Mouse (Mus musculus): ENCODE measurements around the gene Rmnd5a. TPM values are rescaled to one million over a fixed set of nuclear protein-coding genes. Genes with fewer than 3 reads are reported as not detected.

Rmnd5a gene
- polyA plus RNA-seq, 1 experiment from 2014 or later: 15.6 TPM

Other genes starting within 250 kb of the Rmnd5a start
- gene Fabp1, start 240.8 kb downstream of the Rmnd5a start, polyA plus RNA-seq (2015; fragmentation: Nextera tagmentation; extraction: Ambion mirVana): 1.3 and 2.8 TPM in 2 replicates
- gene Krcc1, start 169.0 kb downstream of the Rmnd5a start, polyA plus RNA-seq (2015; fragmentation: Nextera tagmentation; extraction: Ambion mirVana): 46.8 and 52.2 TPM in 2 replicates
- 3.0 and 4.5 TPM in 2 replicates for gene Smyd1, start 118.4 kb downstream of the Rmnd5a start, polyA plus RNA-seq (2015; fragmentation: Nextera tagmentation; extraction: Ambion mirVana)
- 0.18 and 1.6 TPM in 2 replicates for gene Cd8b1, start 117.8 kb downstream of the Rmnd5a start, polyA plus RNA-seq (2015; fragmentation: Nextera tagmentation; extraction: Ambion mirVana)
- gene Cd8a, start 67.2 kb downstream of the Rmnd5a start, polyA plus RNA-seq (2015; fragmentation: Nextera tagmentation; extraction: Ambion mirVana): 0.06 and 1.2 TPM in 2 replicates
- 15.7 and 15.8 TPM in 2 replicates for gene Rnf103, start 53.3 kb upstream of the Rmnd5a start, polyA plus RNA-seq (2015; fragmentation: Nextera tagmentation; extraction: Ambion mirVana)
- gene Chmp3, start 103.2 kb upstream of the Rmnd5a start, polyA plus RNA-seq (2015; fragmentation: Nextera tagmentation; extraction: Ambion mirVana): 64.8 and 65.7 TPM in 2 replicates
- gene Kdm3a, start 192.4 kb upstream of the Rmnd5a start, polyA plus RNA-seq (2015; fragmentation: Nextera tagmentation; extraction: Ambion mirVana): 51.1 and 52.0 TPM in 2 replicates

All from lung, embryonic 15.5 days (tissue).